Mouse (Mus musculus): ENCODE data around the gene Sspn. TPM values are rescaled to one million over a fixed set of nuclear protein-coding genes. Genes with fewer than 3 reads are reported as not detected.

Gene Sspn
- polyA plus RNA-seq, 1 experiment, result 0.34 TPM

DNA sequence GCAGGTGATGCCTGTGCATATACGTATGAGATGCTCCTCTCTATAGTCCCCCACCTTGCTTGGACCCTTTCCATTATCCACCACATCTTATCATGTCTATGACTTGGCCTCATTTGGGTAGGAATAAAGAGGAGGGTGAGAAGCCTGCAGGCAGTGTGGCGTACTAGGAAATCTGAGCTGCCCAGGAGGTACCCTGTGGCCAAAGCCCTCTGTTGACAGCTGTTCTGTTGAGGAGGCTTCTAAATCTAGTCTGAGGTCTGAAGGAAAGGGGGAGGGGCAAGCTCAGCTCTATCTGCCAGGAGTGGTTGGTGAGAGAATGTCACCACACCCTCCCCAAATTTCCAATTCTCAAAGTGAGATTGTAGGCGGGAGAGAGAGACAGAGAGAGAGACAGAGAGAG, 75.3 kb downstream of the Sspn start:
- no peak overlapping the region for H3K4me3 ChIP-seq (ENCODE audit: low read depth, low read length)
- no peaks in the 10 kb centered on the region for H3K4me1 ChIP-seq (ENCODE audit: control insufficient read depth, insufficient read depth, low read length)
- H3K27ac ChIP-seq (ENCODE audit: insufficient read depth, low read length), result no peak overlapping the region
- TF ChIP-seq CTCF (IDR thresholded peaks at IDR 0.05; ENCODE audit: low read depth, low read length) (no peak), EP300 (IDR thresholded peaks at IDR 0.05; ENCODE audit: insufficient read depth, low read depth, low read length) (no peak), POLR2A (IDR thresholded peaks at IDR 0.05; ENCODE audit: insufficient read depth, low read length) (no peak)
- no peak overlapping the region for H3K9ac ChIP-seq (ENCODE audit: low read depth, poor library complexity, severe bottlenecking)
- H3K27me3 ChIP-seq (ENCODE audit: control insufficient read depth, insufficient read depth, low read length, poor library complexity, severe bottlenecking), result no peaks in the 10 kb centered on the region
- no peaks in the 10 kb centered on the region for H3K36me3 ChIP-seq (ENCODE audit: control insufficient read depth, insufficient read depth, low read length, poor library complexity, severe bottlenecking)
- no peaks in the 10 kb centered on the region for H3K9me3 ChIP-seq (replicated peaks; ENCODE audit: control insufficient read depth, insufficient read depth, low read length, poor library complexity, severe bottlenecking)

DNA sequence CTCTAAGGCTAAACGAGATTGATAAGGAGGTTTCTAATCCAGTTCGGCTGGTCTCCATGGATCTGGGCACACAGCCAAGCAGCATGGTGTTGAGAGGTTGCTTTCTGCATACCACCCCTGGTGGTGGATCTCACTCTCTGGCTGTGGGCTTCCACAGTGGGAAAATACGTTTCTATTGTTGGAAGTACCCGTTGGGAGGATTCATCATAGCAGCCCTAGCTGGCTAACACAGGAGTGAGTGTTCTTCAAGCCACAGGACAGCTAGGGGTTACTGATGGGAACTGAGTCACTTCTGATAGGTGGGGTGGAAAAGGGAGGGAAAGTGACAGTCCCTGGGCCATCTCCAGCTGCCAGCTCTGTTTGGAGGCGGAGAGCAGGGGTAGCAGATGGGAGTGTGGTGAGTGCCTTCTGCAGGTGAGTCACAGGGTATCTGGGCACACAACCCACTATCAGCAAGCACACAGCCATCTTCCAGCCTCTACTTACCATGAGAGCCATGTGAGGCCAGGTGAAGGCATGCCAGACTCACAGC, 77.1 kb downstream of the Sspn start:
- Histone ChIP-seq H3K36me3 (ENCODE audit: control insufficient read depth, insufficient read depth, low read length, poor library complexity, severe bottlenecking) (no peaks in the 10 kb centered on the region), H3K9ac (ENCODE audit: low read depth, poor library complexity, severe bottlenecking) (no peak overlapping the region), H3K4me3 (ENCODE audit: low read depth, low read length) (no peak overlapping the region), H3K4me1 (ENCODE audit: control insufficient read depth, insufficient read depth, low read length) (no peaks in the 10 kb centered on the region), H3K27ac (ENCODE audit: insufficient read depth, low read length) (no peak overlapping the region), H3K27me3 (ENCODE audit: control insufficient read depth, insufficient read depth, low read length, poor library complexity, severe bottlenecking) (no peaks in the 10 kb centered on the region), H3K9me3 (replicated peaks; ENCODE audit: control insufficient read depth, insufficient read depth, low read length, poor library complexity, severe bottlenecking) (no peaks in the 10 kb centered on the region)
- no peak for TF ChIP-seq CTCF (IDR thresholded peaks at IDR 0.05; ENCODE audit: low read depth, low read length)
- no peak for TF ChIP-seq EP300 (IDR thresholded peaks at IDR 0.05; ENCODE audit: insufficient read depth, low read depth, low read length)
- TF ChIP-seq POLR2A (IDR thresholded peaks at IDR 0.05; ENCODE audit: insufficient read depth, low read length), result no peak

- H3K27ac ChIP-seq (ENCODE audit: insufficient read depth, low read length), result no peak overlapping the region
- no peak overlapping the region for H3K9ac ChIP-seq (ENCODE audit: low read depth, poor library complexity, severe bottlenecking)
- TF ChIP-seq CTCF (IDR thresholded peaks at IDR 0.05; ENCODE audit: low read depth, low read length) (no peak), POLR2A (IDR thresholded peaks at IDR 0.05; ENCODE audit: insufficient read depth, low read length) (no peak), EP300 (IDR thresholded peaks at IDR 0.05; ENCODE audit: insufficient read depth, low read depth, low read length) (no peak)
- H3K36me3 ChIP-seq (ENCODE audit: control insufficient read depth, insufficient read depth, low read length, poor library complexity, severe bottlenecking), result no peaks in the 10 kb centered on the region
- no peaks in the 10 kb centered on the region for H3K9me3 ChIP-seq (replicated peaks; ENCODE audit: control insufficient read depth, insufficient read depth, low read length, poor library complexity, severe bottlenecking)
- H3K4me3 ChIP-seq (ENCODE audit: low read depth, low read length), result no peak overlapping the region
- no peaks in the 10 kb centered on the region for H3K4me1 ChIP-seq (ENCODE audit: control insufficient read depth, insufficient read depth, low read length)
- H3K27me3 ChIP-seq (ENCODE audit: control insufficient read depth, insufficient read depth, low read length, poor library complexity, severe bottlenecking), result no peaks in the 10 kb centered on the region
These were observed 77.9 kb downstream of the Sspn start for GRCm38 (mm10) chr6:146009163-146009915.

DNA sequence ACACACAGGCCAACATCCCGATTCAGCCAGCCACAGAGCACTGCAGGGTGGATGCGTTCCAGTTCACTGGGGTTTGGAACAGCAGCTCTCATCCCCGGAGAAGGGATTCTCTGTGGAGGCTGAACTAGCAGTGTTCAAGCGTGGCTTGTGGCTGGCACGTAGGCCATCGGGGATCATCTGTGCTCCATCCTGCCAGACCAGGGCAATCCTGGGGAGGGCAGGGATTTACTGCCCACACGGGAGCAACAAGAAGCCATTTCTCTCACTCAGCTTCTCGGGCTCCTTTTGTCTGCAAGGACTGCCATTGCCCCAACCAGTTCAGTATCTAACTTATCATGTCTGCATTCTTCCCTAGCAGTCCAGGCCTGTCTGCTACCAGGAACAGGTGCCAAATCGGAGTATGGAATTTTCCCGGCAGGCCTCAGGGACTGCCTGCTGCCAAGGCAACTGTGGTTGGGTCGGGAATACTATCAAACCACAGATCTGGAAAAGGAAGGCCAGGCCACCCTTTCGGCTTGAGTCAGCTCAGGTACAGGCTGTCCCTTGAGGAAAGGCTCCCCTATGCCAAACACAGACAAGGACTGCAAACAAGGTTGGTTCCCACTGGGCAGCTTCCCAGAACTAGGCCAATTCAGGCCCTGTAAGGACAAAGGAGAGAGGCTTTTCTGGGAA, 78.8 kb downstream of the Sspn start:
- Histone ChIP-seq H3K27ac (ENCODE audit: insufficient read depth, low read length) (no peak overlapping the region), H3K36me3 (ENCODE audit: control insufficient read depth, insufficient read depth, low read length, poor library complexity, severe bottlenecking) (no peaks in the 10 kb centered on the region), H3K9ac (ENCODE audit: low read depth, poor library complexity, severe bottlenecking) (no peak overlapping the region)

GRCm38 (mm10) chr6:146014312-146014711, 82.9 kb downstream of the Sspn start:
- no peaks in the 10 kb centered on the region for H3K27me3 ChIP-seq (ENCODE audit: control insufficient read depth, insufficient read depth, low read length, poor library complexity, severe bottlenecking)
- H3K36me3 ChIP-seq (ENCODE audit: control insufficient read depth, insufficient read depth, low read length, poor library complexity, severe bottlenecking), result no peaks in the 10 kb centered on the region
- no peak overlapping the region for H3K9ac ChIP-seq (ENCODE audit: low read depth, poor library complexity, severe bottlenecking)
- H3K4me3 ChIP-seq (ENCODE audit: low read depth, low read length), result no peak overlapping the region
- no peaks in the 10 kb centered on the region for H3K4me1 ChIP-seq (ENCODE audit: control insufficient read depth, insufficient read depth, low read length)
- no peaks in the 10 kb centered on the region for H3K9me3 ChIP-seq (replicated peaks; ENCODE audit: control insufficient read depth, insufficient read depth, low read length, poor library complexity, severe bottlenecking)
- no peak overlapping the region for H3K27ac ChIP-seq (ENCODE audit: insufficient read depth, low read length)
- TF ChIP-seq EP300 (IDR thresholded peaks at IDR 0.05; ENCODE audit: insufficient read depth, low read depth, low read length), result no peak
- TF ChIP-seq POLR2A (IDR thresholded peaks at IDR 0.05; ENCODE audit: insufficient read depth, low read length), result no peak
- no peak for TF ChIP-seq CTCF (IDR thresholded peaks at IDR 0.05; ENCODE audit: low read depth, low read length)

More for the DNA sequence above, 78.8 kb downstream of the Sspn start:
- Histone ChIP-seq H3K9me3 (replicated peaks; ENCODE audit: control insufficient read depth, insufficient read depth, low read length, poor library complexity, severe bottlenecking) (no peaks in the 10 kb centered on the region), H3K4me3 (ENCODE audit: low read depth, low read length) (no peak overlapping the region), H3K4me1 (ENCODE audit: control insufficient read depth, insufficient read depth, low read length) (no peaks in the 10 kb centered on the region), H3K27me3 (ENCODE audit: control insufficient read depth, insufficient read depth, low read length, poor library complexity, severe bottlenecking) (no peaks in the 10 kb centered on the region)
- TF ChIP-seq CTCF (IDR thresholded peaks at IDR 0.05; ENCODE audit: low read depth, low read length), result no peak
- TF ChIP-seq POLR2A (IDR thresholded peaks at IDR 0.05; ENCODE audit: insufficient read depth, low read length), result no peak

Other genes starting within 250 kb of the Sspn start
- 13.8 and 20.8 TPM in 2 replicates for gene Rassf8, start 184.9 kb upstream of the Sspn start, polyA plus RNA-seq (2011; ENCODE audit: insufficient read depth, insufficient read length, low read depth, missing spikeins)
- 5.3 TPM in 2 replicates for gene Bhlhe41, start 66.1 kb upstream of the Sspn start, polyA plus RNA-seq (2011; ENCODE audit: insufficient read depth, insufficient read length, low read depth, missing spikeins)

Data from ES-Bruce4 (cell line).